Mouse (Mus musculus): ENCODE data around the gene Lzts3. TPM values are rescaled to one million over a fixed set of nuclear protein-coding genes. Genes with fewer than 3 reads are reported as not detected.
"Not testable (repeated sequence)": the region's sequence is repeated elsewhere in the genome, so short reads cannot be mapped to it uniquely, and the experiment has no call there.

The Lzts3 gene
- total RNA-seq (2021): 100 to 1,000 TPM; 183 to 206 TPM

DNA sequence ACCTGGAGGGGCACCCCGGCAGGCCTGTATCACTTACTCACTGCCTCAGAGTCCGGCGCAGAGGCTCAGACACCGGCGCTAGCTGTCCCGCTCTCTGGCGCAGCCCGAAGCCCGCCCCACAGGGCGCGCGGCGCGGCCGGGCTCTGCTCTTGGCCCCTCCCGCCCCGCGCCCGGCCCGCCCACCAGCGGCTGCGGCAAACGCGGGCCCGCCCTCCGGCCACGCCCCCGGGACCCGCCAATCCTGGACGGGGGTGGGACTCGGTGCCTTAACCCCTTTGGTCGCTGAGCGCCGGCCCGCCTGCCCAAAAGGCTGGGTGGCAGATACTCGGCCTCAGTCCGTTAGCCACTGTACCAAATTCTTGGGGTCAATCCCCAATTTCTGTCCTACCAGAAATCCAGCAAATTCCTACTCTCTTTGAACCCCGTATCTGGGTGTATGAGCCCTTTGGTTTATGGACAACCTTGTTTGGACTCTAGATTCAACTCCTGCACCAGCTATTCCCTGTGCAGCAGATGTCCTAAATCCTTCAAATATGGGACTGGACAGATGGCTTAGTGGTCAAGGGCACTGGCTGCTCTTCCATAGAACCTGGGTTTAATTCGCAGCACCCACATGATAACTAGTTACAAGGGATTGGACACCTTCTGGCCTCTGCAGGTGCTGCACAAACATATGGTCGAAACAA, at the start of gene Lzts3:
Gene Lzts3 (minus strand): TSS at position 120 of the 686 bp plus-strand sequence.
- DNase-seq (ENCODE audit: low spot score in 2 of 2): peak; percentile 90 to 94
- intact Hi-C loops (cut with DNase I): loop anchor here (2.0 kb wide), 1 partner anchor 14 kb away; no protein-coding TSS in a partner anchor

DNA sequence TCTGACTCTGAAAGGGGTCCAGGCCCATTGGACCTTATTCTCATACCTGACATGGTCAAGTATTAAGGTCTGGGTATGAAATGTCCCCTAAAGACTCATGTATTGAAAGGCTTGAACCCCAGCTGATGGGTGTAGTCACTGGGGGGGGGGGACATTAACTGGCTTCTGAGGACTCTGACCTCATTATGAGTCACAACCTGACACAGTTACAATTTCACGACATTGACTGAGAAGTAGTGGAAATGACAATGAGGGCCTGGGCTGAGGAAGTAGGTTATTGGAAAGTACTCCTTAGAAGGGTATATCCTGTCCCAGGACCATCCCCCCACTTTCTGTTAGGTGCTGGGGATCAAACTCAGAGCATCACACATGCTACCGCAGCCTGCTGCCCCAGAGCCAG, 46.4 kb upstream of the Lzts3 start:
- intact Hi-C loops (cut with DNase I): no loop called here

DNA sequence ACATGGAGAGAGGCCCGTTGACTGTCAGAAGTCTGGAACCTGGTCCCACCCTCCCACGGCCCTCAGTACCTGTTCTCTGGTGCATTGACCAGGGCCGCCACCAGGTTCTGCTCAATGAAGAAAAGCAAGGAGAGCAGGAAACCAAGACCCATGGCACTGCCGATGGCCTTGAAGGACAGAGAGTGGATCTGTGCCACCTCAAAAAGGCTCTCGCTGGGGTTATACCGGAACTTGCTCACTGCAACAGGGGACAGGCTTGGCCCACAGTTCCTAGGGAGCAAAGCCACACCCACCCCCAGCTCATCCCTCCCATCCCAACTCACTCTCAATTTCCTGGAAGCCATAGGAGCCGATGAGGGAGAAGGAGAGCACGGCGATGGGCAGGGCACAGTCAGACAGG, 42.8 kb upstream of the Lzts3 start:
- intact Hi-C loops (cut with DNase I): no loop called here
- DNase-seq (ENCODE audit: low spot score in 2 of 2): no peak

More for the DNA sequence above, 46.4 kb upstream of the Lzts3 start:
- no peak for DNase-seq (ENCODE audit: low spot score in 2 of 2)

DNA sequence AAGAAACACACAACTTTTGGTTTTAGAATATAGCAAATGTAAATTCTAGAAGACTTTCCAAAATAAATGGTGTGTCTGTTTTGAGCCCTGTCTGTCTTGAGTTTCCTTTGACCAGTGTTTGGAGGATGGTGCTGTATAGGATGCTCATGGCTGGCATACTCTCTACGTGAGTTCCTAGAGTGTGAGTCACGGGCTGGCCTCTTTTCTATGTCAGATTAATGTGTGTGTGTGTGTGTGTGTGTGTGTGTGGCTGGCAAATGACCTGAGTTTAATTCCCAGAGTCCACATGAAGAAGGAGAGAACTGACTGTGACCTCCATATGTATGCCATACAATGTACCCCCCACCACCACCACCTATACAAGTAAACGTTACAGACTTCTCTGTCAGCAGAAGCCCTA, 38.9 kb upstream of the Lzts3 start:
- no peak for DNase-seq (ENCODE audit: low spot score in 2 of 2)
- intact Hi-C loops (cut with DNase I): no loop called here

DNA sequence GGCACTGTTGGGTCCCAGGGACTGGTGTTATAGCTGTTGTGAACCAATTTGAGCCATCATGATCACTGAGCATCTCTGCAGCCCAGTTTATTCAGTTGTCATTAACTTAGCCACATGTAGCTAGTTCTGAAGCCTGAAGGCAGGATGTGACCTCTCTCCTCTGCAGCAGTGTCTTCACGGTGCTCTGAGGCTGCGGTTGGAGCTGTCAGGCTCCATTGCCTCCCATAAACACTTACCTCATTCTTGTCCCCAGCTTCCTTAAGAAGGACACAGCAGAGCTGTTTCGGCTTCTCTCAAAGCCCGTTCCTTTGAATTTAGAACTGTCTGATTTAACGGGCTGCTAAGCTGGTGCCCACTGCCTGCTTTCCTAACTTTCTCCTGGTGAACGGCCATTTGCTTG, 37.3 kb upstream of the Lzts3 start:
- no peak for DNase-seq (ENCODE audit: low spot score in 2 of 2)
- intact Hi-C loops (cut with DNase I): no loop called here

DNA sequence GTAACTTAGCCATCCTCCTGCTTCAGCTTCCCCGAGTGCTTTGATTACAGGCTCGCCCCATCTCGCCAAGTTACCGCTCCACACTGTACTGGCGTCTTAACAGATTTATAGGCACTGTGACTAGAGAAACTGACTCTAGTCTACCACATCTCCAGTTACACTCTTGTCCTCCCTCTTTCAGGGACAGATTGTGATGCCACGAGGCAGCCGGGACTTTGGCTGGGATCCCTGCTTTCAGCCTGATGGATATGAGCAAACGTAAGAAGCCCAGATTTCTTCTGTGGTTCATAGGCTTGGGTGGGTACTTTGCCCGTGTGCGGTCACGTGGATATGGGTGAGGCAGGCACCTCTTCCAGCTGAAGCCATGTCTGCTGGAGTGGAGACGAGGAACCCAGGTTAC, 36.6 kb upstream of the Lzts3 start:
- intact Hi-C loops (cut with DNase I): no loop called here
- no peak for DNase-seq (ENCODE audit: low spot score in 2 of 2)

DNA sequence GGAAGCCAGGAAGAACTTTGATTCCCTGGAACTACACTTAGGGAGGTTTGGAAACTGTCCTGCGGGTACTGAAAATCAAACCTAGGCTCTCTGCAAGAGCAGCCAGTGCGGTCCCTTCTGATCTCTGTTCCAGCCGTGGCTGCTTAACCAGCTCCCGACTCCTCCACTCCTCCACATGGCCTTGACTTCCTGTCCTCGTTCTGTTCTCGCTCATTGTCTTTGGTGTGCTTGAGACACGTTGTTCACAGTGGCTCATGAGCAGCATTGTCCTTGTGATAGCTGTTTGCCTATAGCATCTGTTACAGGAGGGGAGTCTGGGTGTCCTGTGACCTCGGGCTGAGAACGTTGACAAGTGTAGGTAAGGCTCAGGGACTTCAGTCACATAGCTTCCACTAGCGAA, 34.6 kb upstream of the Lzts3 start:
- no peak for DNase-seq (ENCODE audit: low spot score in 2 of 2)
- intact Hi-C loops (cut with DNase I): no loop called here

DNA sequence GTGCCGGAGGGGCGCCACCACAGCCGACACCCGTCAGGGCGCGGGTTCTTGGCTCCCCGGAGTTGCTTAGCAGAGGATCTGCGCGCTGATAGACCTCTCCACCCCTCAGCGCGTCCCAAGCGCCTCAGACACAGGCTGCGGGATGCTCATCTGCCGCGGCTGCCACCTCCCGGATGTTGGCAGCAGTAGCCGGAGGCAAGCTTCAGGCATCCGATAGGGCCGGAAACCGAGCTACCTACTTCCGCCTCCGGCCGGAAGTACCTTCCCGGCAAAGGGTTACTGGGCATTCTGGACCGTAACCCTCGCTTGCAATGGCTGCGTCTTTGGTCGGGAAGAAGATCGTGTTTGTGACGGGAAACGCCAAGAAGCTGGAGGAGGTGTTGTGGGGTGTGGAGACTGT, 25.0 kb upstream of the Lzts3 start, which contains the start of gene Itpa:
Gene Itpa (plus strand): TSS at position 52 of the 400 bp plus-strand sequence.
- intact Hi-C loops (cut with DNase I): no loop called here
- DNase-seq (ENCODE audit: low spot score in 2 of 2): peak; percentile 89

DNA sequence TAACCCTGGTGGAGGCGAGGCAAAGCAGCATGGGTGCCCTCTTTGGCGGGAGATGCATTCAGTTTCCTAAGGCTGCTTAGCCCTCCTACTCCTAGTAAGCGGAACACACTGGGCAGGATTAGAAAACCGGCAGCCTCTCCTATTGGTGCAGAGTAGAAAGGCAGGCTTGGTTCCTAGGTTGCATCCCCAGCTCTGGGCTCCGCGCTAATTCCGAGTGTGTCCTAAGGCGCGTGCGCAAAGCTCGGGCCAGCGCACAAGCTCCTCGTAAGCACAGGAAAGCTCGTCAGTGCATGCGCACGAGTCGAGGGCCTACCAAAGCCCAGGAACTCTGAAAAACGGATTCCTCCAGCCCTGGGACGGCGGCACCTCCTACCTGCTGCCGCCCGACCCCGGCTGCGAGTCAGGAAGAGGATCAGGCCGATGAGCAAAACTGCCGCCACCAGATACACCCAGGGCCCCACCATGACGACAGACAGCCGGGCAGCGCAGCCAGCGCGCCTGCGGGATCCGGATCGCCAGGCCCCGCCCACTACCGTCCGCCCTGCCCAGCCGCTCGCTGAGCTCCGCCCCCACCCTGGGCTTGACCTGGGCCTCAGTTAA, 21.6 kb upstream of the Lzts3 start, which contains the start of gene Ddrgk1:
Gene Ddrgk1 (minus strand): TSS at position 558 of the 600 bp plus-strand sequence.
- DNase-seq (ENCODE audit: low spot score in 2 of 2): peak; percentile 96

DNA sequence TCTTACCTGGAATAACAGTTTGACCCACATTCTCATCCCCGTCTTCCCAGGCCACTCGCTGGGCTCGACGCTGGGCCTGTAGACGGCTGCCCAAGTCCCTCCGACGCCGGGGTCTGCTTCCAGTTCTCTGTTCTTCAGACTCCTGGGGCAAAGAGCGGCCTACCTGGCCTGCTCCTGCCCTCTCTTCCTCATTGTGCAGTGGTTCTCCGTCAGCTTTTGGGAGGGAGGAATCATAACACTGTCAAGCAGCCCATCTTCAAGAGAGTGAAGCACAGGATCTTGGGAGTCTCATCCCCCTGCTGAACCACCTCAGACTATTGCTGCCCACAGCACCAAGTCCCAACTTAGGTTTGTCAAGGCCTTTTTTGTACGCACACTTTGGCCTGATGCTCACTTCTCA, 20.7 kb upstream of the Lzts3 start:
- no peak for DNase-seq (ENCODE audit: low spot score in 2 of 2)
- intact Hi-C loops (cut with DNase I): no loop called here

More for the DNA sequence above, 21.6 kb upstream of the Lzts3 start, which contains the start of gene Ddrgk1:
- intact Hi-C loops (cut with DNase I): no loop called here

DNA sequence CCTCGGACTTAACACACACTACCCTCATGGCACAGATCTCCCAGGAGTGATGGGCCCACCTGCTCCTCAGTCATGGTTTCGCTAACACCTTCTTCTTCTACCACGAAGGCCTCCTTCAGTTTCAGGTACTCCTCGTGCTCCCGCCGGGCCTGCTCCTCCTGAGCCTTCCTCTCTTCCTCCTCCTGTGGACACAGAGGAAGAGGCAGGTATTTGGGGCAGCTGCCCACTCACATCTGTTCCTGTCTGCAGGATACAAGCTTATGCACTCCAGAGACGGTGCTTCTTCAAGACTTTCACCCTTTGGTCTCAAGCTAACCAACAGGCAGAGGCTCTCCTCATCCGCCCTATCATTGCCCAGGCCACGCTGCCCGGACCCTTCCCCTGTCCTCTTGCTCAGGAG, 15.9 kb upstream of the Lzts3 start:
- no peak for DNase-seq (ENCODE audit: low spot score in 2 of 2)
- intact Hi-C loops (cut with DNase I): no loop called here

DNA sequence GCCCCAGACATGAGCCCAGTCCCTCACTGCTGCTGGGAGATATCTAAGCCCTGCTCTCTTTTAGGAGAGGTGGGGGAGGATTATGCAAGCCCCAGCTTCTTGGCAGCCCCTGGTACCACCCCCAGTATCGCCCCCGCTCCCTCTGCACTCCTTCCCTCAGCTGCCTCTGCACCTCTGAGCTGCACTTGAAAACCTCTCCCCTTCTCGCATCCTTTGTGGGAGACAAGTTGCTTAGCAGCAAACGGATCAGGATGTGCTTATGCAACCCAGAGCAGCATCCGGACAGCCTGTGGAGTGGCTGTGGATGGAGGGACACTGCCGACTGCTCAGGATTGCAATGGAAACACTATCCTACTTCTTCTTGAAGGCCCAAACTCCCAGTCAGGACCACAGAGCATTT, 14.9 kb upstream of the Lzts3 start:
- intact Hi-C loops (cut with DNase I): loop anchor here (2.0 kb wide), 1 partner anchor 15 kb away; the partner anchor contains the start of gene Lzts3
- peak; percentile 87 to 92 for DNase-seq (ENCODE audit: low spot score in 2 of 2)

DNA sequence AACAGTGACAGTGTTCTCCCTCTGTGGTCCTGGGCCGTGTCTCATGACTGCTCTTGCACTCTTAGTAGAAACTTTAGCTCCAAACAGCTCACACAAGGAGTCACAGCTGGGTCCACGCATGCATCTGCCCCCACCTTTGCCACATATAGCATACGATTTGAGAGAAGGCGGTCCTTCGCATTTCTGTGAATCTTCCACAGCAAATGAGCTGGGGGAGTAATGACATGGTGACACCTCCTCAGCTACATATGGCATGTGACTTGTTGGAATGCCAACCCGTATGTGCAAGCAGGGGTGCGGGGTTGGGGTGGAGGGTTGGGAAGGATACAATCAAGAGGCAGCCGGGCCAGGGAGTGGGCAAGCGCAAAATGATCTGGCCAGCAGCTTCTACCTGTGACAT, 13.9 kb upstream of the Lzts3 start:
- peak; percentile 72 to 79 for DNase-seq (ENCODE audit: low spot score in 2 of 2)

DNA sequence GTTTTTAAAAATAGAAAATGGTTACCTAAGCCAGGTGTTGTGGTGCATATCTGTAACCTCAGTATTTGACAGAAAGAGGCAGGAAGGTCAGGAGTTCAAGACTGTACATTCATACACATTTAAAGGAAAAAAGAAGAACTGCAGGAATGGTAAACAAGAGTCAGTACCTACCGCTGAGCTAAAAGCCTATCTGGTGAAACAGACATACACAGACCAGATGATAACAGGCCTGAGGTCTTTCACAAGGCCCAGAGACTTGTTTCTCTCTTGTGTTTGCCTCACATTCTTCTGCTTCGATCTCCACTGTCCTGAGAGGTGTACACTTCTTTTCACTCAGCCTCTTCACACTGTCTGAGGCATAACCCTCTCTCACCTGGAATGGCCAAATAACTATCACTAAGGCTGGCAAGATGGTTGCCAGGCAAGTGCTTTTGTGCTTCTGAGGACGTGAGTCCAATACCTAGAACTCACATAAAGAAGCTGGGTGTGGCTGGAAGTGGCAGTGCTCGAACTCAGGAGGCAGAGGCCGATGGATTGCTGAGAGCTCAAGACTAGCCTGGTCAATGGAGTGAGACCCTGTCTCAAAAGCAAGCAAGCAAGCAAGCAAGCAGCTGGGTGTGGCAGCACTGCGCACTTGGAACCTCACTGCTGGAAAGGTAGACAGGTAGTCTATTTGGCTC, 13.2 kb upstream of the Lzts3 start:
- intact Hi-C loops (cut with DNase I): loop anchor here (2.0 kb wide), 1 partner anchor 13 kb away; the partner anchor contains the start of gene Lzts3
- peak in 1 of 2 experiments; percentile 20 for DNase-seq (ENCODE audit: low spot score in 2 of 2)

More for the DNA sequence above, 13.9 kb upstream of the Lzts3 start:
- intact Hi-C loops (cut with DNase I): loop anchor here (2.0 kb wide), 1 partner anchor 14 kb away; the partner anchor contains the start of gene Lzts3

DNA sequence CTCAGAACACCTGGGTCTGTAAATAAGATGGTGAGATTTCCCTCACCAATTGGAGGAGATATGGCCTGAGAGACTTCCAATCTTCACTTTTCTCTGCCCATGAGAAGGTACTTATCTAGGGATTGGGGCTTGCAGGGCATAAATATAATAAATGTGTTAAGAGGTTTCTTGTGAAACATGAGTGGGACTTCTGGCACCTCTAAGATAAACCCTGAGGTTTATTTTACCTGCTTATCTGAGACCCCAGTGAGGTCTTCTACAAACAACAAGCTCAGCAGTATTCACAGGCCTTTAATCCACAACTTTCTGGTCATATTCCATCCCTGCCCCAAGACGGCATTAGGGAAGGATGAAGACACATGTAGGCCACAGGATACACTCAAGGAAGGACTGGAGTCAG, 11.2 kb upstream of the Lzts3 start:
- no peak for DNase-seq (ENCODE audit: low spot score in 2 of 2)
- intact Hi-C loops (cut with DNase I): no loop called here

DNA sequence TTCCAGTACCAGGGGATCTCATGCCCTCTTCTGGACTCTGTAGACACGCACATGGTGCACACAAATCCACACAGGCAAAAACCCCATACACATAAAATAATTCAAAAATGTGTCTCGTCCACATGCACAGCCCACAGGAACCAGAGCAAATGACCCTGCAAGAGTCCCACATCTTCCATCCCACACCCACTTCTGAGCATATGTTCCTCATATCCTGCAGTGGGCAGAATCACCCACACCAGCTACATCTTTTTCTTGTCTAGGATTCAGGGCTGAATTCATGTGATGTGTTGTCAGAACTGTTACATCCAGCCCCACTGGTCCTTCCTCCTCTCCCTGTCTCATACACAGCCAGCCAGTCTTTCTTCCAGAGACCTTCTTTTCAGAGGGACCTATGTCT, 10.7 kb upstream of the Lzts3 start:
- DNase-seq (ENCODE audit: low spot score in 2 of 2): peak in 1 of 2 experiments; percentile 47
- intact Hi-C loops (cut with DNase I): no loop called here

DNA sequence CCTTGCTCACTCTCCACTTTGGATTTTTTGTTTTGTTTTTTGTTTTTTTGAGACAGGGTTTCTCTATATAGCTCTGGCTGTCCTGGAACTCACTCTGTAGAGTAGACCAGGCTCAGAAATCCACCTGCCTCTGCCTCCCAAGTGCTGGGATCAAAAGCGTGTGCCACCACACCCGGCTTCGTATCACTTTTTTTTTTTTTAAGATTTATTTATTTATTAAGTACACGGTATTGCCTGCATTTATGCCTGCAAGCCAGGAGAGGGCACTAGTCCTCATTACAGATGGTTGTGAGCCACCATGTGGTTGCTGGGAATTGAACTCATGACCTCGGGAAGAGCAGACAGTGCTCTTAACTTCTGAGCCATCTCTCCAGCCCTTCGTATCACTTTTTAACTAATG, 6.4 kb upstream of the Lzts3 start:
- DNase-seq (ENCODE audit: low spot score in 2 of 2); intact Hi-C loops (cut with DNase I): not testable (repeated sequence)

DNA sequence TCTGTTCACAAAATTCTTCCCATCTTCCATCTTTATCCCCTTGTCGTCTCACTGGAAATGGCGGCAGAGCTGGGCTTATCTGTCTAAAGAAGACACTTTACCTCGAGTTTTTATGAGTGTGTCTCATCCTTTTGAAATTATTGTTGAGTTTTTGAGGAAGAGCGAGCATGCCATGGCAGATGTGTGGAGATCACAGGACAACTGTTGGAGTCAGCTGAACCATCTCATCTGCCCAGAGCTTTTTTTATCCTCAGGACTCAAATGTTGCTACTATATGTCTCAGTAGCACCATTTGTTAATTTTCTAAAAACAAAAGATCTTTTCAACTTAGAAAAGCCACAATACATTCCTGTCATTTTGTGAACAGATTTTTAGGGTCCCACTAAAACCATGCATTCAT, 2.6 kb upstream of the Lzts3 start:
- DNase-seq (ENCODE audit: low spot score in 2 of 2): no peak
- intact Hi-C loops (cut with DNase I): no loop called here

DNA sequence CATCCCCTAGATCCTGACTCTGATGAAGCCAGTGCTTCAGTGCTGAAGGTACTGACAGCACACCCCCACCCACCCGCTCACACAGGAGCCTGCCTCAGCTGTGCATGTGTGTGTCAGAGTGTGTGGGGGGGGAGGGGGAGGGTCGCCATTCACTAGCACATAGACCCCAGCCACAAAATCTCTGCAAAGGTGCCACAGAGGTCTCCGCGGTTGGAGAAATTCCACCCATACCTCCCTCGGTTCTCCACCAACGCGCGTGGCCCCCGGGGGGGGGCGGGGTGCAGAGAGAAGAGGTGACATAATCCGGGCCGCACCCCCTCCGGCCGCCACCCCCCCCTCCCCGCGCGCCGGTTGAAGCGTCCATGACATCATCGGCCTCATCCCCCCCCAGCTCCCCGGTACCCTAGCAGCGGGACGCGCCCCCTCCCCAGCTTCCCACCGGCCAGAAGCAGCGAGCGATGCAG, 374 bp downstream of the Lzts3 start:
- DNase-seq (ENCODE audit: low spot score in 2 of 2): no peak
- intact Hi-C loops (cut with DNase I): loop anchor here (2.0 kb wide), 1 partner anchor 15 kb away; no protein-coding TSS in a partner anchor

DNA sequence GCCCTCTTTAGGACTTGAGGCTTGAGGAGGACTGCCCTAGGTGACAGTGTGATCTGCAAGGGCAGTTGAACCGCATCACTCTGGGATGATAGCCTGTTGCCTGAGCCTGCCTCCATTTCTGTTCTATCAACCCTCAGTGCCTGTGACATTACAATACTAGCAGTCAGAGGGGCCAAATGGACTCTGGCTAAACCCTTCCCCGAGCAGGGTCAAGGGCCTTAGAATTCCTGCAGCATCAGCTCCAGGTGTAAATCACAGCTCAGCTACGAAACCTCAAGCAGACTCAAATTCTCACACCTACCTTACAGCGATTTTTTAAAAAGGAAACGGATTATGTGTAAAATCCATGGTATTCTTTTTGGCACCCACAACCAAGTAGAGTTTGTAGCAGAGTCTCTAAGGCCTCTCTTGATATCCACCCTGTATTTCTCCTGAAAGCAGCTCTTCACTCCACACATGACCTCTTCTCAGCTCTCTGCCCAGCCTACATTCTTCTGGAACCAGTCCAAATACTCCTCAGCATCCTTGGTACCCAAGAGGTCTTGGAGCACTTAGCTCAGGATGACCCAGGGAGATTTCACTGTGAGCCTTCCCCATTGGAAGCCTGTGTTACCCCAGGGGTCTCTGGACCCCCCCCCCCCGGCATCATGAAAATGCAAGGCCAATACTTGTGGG, 1.1 kb downstream of the Lzts3 start:
- DNase-seq (ENCODE audit: low spot score in 2 of 2): no peak
- intact Hi-C loops (cut with DNase I): loop anchor here (2.0 kb wide), 1 partner anchor 15 kb away; no protein-coding TSS in a partner anchor

Measured in left cerebral cortex, postnatal 36 days (tissue).